Mouse (Mus musculus) urinary bladder, postnatal 0 days (tissue): Measurements from ENCODE around the gene Dock2. TPM values are rescaled to one million over a fixed set of nuclear protein-coding genes. Genes with fewer than 3 reads are reported as not detected.

Experiments used
- polyA plus RNA-seq: library from polyadenylated mRNA; unstranded; fragments of >200 nt; fragmentation: Nextera tagmentation; extraction: Ambion mirVana; gene quantifications from 2 replicates; pipeline ENCODE4 v1.2.1, GENCODE M21; 2015

Dock2 gene
- polyA plus RNA-seq: 1.3 and 4.6 TPM in 2 replicates

GRCm38 (mm10) chr11:34783587-34784043, at the start of gene Dock2:
Gene Dock2, minus strand, starts transcription at chr11:34783892.

DNA sequence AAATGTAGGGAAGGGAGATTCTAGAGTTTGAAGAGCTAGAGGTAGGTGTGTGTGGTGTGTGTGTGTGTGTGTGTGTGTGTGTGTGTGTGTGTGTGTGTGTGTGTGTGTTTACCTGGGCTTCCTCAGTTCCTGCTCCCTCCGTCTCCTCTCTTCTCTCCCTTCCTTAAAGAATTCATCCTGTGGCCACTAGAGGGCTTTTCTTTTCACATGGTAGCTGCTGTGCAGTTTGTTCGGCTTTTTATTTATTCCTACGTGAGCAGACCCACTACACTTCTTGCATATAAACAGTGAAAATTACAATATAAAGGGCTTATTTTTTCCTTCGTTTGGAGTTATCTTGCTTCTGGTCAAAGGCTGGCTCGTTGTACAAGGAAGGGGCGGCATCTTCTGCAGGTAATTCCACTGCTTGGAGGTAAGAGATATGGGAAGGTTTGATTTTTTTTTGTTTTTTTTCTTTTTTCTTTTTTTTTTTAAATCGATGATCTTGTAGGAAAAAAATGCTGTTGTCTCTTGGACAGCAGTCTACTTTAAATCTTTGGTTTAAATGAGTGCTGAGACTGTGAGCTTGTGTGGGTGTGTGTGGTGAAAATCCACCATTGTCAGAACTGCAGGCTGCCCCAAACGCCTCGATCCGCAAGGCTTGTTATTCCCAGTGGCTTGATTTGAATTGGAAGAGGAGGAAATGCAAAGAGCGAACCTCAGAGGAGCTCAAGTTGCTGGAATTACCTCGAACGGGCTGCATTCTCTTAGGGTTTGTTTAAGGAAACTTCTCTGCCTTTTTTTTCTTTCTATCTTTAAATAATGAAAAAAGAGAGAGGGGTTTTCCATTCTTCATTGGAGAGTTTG, 468.9 kb downstream of the Dock2 start, which contains the start of gene Fam196b:
TSS of gene Fam196b (plus strand) at position 289 of the 846 bp plus-strand sequence.

GRCm38 (mm10) chr11:34207989-34208388, 575.7 kb downstream of the Dock2 start, which contains the start of gene Foxi1:
Gene Foxi1, minus strand, starts transcription at chr11:34208089.

Other genes starting within 250 kb of the Dock2 start
- gene Spdl1, start 49.7 kb upstream of the Dock2 start, polyA plus RNA-seq: 3.1 and 5.4 TPM in 2 replicates